Mouse (Mus musculus): ENCODE data around the gene Zbtb2. TPM values are rescaled to one million over a fixed set of nuclear protein-coding genes. Genes with fewer than 3 reads are reported as not detected.

The Zbtb2 gene
- total and polyA plus RNA-seq, 3 experiments: 8.6 to 12.7 TPM; not detected in 1

DNA sequence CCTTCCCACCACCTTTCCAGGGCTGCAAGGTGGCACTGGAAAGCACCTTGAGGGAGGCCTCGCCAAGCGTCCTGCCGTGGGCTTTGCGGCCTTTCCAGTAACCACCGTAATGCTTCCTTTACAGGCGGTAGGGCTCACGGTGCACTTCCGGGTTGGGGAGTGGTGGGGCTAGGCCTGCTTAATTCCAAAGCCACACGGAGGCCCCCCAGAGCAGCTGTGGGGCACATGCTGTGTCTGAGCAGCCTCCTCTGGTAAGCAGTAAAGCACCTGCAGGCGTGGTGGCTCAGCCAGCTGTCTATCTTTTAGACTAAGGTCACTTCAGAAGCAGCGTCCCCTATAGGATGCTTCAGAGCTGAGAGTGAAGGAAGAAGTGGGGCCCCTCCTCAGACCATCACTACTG, 17.8 kb downstream of the Zbtb2 start:
- no peaks in the 10 kb centered on the region for H3K36me3 ChIP-seq (ENCODE audit: control insufficient read depth in 1 of 2, insufficient read depth in 2 of 2, low read length in 2 of 2)
- TF ChIP-seq BHLHE40 (IDR thresholded peaks at IDR 0.05; ENCODE audit: borderline replicate concordance, low read depth, low read length) (no peak), CHD2 (IDR thresholded peaks at IDR 0.05; ENCODE audit: low read length) (no peak), POLR2A (IDR thresholded peaks at IDR 0.05; ENCODE audit: control insufficient read depth in 1 of 2, insufficient read depth in 1 of 2, low read depth in 1 of 2, low read length in 2 of 2, poor library complexity in 1 of 2) (no peak), ELF1 (IDR thresholded peaks at IDR 0.05; ENCODE audit: low read depth, low read length) (no peak), MAFK (IDR thresholded peaks at IDR 0.05; ENCODE audit: borderline replicate concordance, low read depth, low read length) (no peak), ZMIZ1 (IDR thresholded peaks at IDR 0.05; ENCODE audit: low read depth, low read length) (no peak), MYC (IDR thresholded peaks at IDR 0.05; ENCODE audit: low read depth, low read length) (no peak), UBTF (IDR thresholded peaks at IDR 0.05; ENCODE audit: borderline replicate concordance, insufficient read depth, low read depth, low read length) (no peak), RCOR1 (IDR thresholded peaks at IDR 0.05; ENCODE audit: low read depth, low read length) (no peak), NELFE (IDR thresholded peaks at IDR 0.05; ENCODE audit: low read depth, low read length) (no peak), GABPA (IDR thresholded peaks at IDR 0.05; ENCODE audit: low read depth, low read length) (no peak), SIN3A (IDR thresholded peaks at IDR 0.05; ENCODE audit: low read length) (no peak), USF1 (IDR thresholded peaks at IDR 0.05; ENCODE audit: low read depth, low read length) (no peak), NRF1 (IDR thresholded peaks at IDR 0.05; ENCODE audit: insufficient read depth, low read depth, low read length, poor library complexity, severe bottlenecking) (no peak)
- H3K4me1 ChIP-seq (ENCODE audit: control insufficient read depth in 1 of 2, insufficient read depth in 2 of 2, low read length in 2 of 2): no peaks in the 10 kb centered on the region
- H3K9ac ChIP-seq (ENCODE audit: control insufficient read depth, low read depth, low read length, poor library complexity, severe bottlenecking): no peak overlapping the region
- no peak overlapping the region for H3K4me3 ChIP-seq (ENCODE audit: control insufficient read depth in 1 of 2, insufficient read depth in 1 of 2, low read depth in 2 of 2, low read length in 2 of 2)
- H3K27me3 ChIP-seq (ENCODE audit: control insufficient read depth in 1 of 2, insufficient read depth in 2 of 2, low read length in 2 of 2): no peaks in the 10 kb centered on the region
- H3K79me2 ChIP-seq (ENCODE audit: control insufficient read depth, insufficient read depth, low read length, poor library complexity): no peaks in the 10 kb centered on the region
- no peak overlapping the region for H3K27ac ChIP-seq (ENCODE audit: control insufficient read depth, low read depth, low read length)
- no peaks in the 10 kb centered on the region for H3K9me3 ChIP-seq (replicated peaks; ENCODE audit: insufficient read depth, low read length)
- no peak for DNase-seq (ENCODE audit: low read depth, low spot score)

DNA sequence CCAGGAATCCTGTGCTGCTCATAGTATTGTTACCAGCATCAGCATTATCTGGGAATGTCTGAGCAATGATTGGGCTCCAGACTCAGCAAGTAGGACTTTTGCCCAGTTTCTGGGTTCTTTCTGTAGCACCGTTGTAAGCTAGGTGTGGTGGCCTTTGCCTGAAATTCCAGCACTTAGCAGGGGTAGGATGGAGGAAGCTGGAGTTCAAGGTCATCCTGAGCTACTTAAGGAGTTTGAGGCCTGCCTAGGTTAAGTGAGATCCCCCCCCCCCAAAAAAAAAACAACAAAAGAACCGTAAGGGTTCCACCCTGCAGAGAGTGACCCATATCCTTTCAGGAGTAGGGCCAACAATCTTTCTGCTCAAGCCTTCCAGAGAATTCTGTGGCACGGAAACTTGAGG, 23.3 kb downstream of the Zbtb2 start:
- Histone ChIP-seq H3K27me3 (ENCODE audit: control insufficient read depth in 1 of 2, insufficient read depth in 2 of 2, low read length in 2 of 2) (no peaks in the 10 kb centered on the region), H3K36me3 (ENCODE audit: control insufficient read depth in 1 of 2, insufficient read depth in 2 of 2, low read length in 2 of 2) (no peaks in the 10 kb centered on the region), H3K4me3 (ENCODE audit: control insufficient read depth in 1 of 2, insufficient read depth in 1 of 2, low read depth in 2 of 2, low read length in 2 of 2) (no peak overlapping the region), H3K79me2 (ENCODE audit: control insufficient read depth, insufficient read depth, low read length, poor library complexity) (no peaks in the 10 kb centered on the region), H3K9me3 (replicated peaks; ENCODE audit: insufficient read depth, low read length) (no peaks in the 10 kb centered on the region), H3K9ac (ENCODE audit: control insufficient read depth, low read depth, low read length, poor library complexity, severe bottlenecking) (no peak overlapping the region), H3K27ac (ENCODE audit: control insufficient read depth, low read depth, low read length) (no peak overlapping the region), H3K4me1 (ENCODE audit: control insufficient read depth in 1 of 2, insufficient read depth in 2 of 2, low read length in 2 of 2) (no peaks in the 10 kb centered on the region)
- no peak for DNase-seq (ENCODE audit: low read depth, low spot score)
- no peak for TF ChIP-seq NRF1 (IDR thresholded peaks at IDR 0.05; ENCODE audit: insufficient read depth, low read depth, low read length, poor library complexity, severe bottlenecking)
- TF ChIP-seq TAL1 (IDR thresholded peaks at IDR 0.05; ENCODE audit: low read length): no peak
- no peak for TF ChIP-seq POLR2AphosphoS5 (IDR thresholded peaks at IDR 0.05; ENCODE audit: borderline replicate concordance, low read depth, low read length)
- TF ChIP-seq USF2 (IDR thresholded peaks at IDR 0.05; ENCODE audit: borderline replicate concordance in 1 of 2, insufficient read depth in 1 of 2, low read depth in 1 of 2, low read length in 2 of 2): no peak
- no peak for TF ChIP-seq CHD2 (IDR thresholded peaks at IDR 0.05; ENCODE audit: low read length)
- no peak for TF ChIP-seq E2F4 (IDR thresholded peaks at IDR 0.05; ENCODE audit: borderline replicate concordance, low read depth, low read length)
- TF ChIP-seq MYC (IDR thresholded peaks at IDR 0.05; ENCODE audit: low read depth, low read length): no peak
- TF ChIP-seq TBP (IDR thresholded peaks at IDR 0.05; ENCODE audit: low read depth, low read length): no peak
- no peak for TF ChIP-seq SIN3A (IDR thresholded peaks at IDR 0.05; ENCODE audit: low read length)

All from MEL (cell line).